Mouse (Mus musculus) liver, adult 2 months (tissue): Measurements from ENCODE around the gene Nkiras2. TPM values are rescaled to one million over a fixed set of nuclear protein-coding genes. Genes with fewer than 3 reads are reported as not detected.
"Not testable (repeated sequence)": the region's sequence is repeated elsewhere in the genome, so short reads cannot be mapped to it uniquely, and the experiment has no call there.

Source experiments
- DNase-seq: peaks from one replicate; pipeline ENCODE4 v3.0.0-alpha.2; 2011; ENCODE audit warnings: low read depth, low spot score; ENCODE audit errors: extremely low read depth
- H3K27ac ChIP-seq: fragments of 200-500 bp; replicated peaks from 2 replicates; pipeline ENCODE4 v1.5.1; 2012; ENCODE audit warnings: low read depth, mild to moderate bottlenecking, control low read depth, inconsistent platforms, low read length; ENCODE audit not compliant: insufficient read depth
- H3K27me3 ChIP-seq: fragments of 200-500 bp; 2 replicates; pipeline ENCODE4 v1.6.1; 2012; ENCODE audit warnings: mild to moderate bottlenecking, moderate library complexity, low read length, inconsistent platforms; ENCODE audit not compliant: control insufficient read depth, insufficient read depth
- H3K36me3 ChIP-seq: fragments of 200-500 bp; 2 replicates; pipeline ENCODE4 v1.6.1; 2012; ENCODE audit warnings: low read length, inconsistent platforms; ENCODE audit not compliant: control insufficient read depth, insufficient read depth
- H3K4me1 ChIP-seq: fragments of 200-500 bp; 2 replicates; pipeline ENCODE4 v1.6.1; 2011; ENCODE audit warnings: low read length; ENCODE audit not compliant: control insufficient read depth, insufficient read depth
- H3K4me3 ChIP-seq: fragments of 200-500 bp; 2 replicates; pipeline ENCODE4 v1.5.1; 2011; ENCODE audit warnings: low read depth, mild to moderate bottlenecking, control low read depth, low read length, moderate library complexity; ENCODE audit not compliant: insufficient read depth
- H3K79me2 ChIP-seq: fragments of 200-500 bp; 2 replicates; pipeline ENCODE4 v1.6.1; 2012; ENCODE audit warnings: inconsistent platforms, mild to moderate bottlenecking, low read length, moderate library complexity; ENCODE audit not compliant: control insufficient read depth, insufficient read depth
- H3K9ac ChIP-seq: fragments of 200-500 bp; 2 replicates; pipeline ENCODE4 v1.6.1; 2012; ENCODE audit warnings: low read depth, mild to moderate bottlenecking, control low read depth, inconsistent platforms, low read length
- CTCF ChIP-seq: fragments of 200-500 bp; IDR thresholded peaks from 2 replicates; pipeline ENCODE4 v1.5.1; 2011; ENCODE audit warnings: low read depth, low read length, control low read depth
- POLR2A ChIP-seq: fragments of 200-500 bp; IDR thresholded peaks from 2 replicates; pipeline ENCODE4 v1.6.1; 2011; ENCODE audit warnings: low read length, control low read depth; ENCODE audit not compliant: insufficient read depth; ENCODE audit errors: extremely low read depth
- WGBS: fragments of 180-500 bp; shearing (Covaris S2); methylation state at CpG from one replicate; pipeline ENCODE4 v1.1.7; 2018; 5-methylcytosine and 5-hydroxymethylcytosine counted together
- polyA plus RNA-seq: library from polyadenylated mRNA; depleted of rRNA; stranded (reverse); fragments of >200 nt; gene quantifications from 2 replicates; pipeline ENCODE4 v1.2.3, GENCODE M21; 2012
- total RNA-seq: library from RNA; depleted of rRNA; stranded (reverse); fragments of >200 nt; gene quantifications from 2 replicates; pipeline ENCODE4 v1.2.3, GENCODE M21; 2014

Nkiras2 gene
- total and polyA plus RNA-seq, 2 experiments = 13.7 to 32.0 TPM

- DNase-seq = no peak
- Histone ChIP-seq H3K9ac (no peak overlapping the region), H3K4me3 (no peak overlapping the region), H3K27me3 (no peaks in the 10 kb centered on the region), H3K27ac (no peak overlapping the region), H3K36me3 (peaks cover 18% of the 10 kb centered on the region), H3K4me1 (no peaks in the 10 kb centered on the region), H3K79me2 (no peaks in the 10 kb centered on the region)
- TF ChIP-seq CTCF (no peak), POLR2A (no peak)
- 92% methylated on average over 13 of the region's 13 CpGs for WGBS
These were observed 38.8 kb upstream of the Nkiras2 start for GRCm38 (mm10) chr11:100580275-100580674.

DNA sequence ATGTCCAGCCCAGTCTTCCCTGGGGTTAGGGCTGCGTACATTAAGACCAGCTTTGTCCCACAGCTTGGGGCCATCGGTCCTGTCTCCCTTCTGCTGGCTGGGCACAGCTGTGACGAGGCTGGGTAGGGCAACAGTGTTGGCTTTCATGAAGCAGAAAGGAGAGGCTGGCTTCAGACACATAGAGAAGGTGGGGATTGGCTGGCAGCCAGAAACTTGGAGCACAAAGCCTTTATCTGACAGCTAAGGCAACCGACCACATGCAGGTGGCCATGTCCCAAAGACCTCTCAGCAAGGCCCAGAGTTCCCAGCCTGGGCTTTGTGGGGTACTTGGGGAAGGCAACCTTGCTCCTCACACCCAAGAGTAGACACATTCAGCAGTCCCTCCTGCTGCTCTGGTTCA lies 37.3 kb upstream of the Nkiras2 start:
- 73% methylated on average over 4 of the region's 4 CpGs for WGBS
- TF ChIP-seq CTCF (no peak), POLR2A (no peak)
- no peaks in the 10 kb centered on the region for H3K4me1 ChIP-seq

DNA sequence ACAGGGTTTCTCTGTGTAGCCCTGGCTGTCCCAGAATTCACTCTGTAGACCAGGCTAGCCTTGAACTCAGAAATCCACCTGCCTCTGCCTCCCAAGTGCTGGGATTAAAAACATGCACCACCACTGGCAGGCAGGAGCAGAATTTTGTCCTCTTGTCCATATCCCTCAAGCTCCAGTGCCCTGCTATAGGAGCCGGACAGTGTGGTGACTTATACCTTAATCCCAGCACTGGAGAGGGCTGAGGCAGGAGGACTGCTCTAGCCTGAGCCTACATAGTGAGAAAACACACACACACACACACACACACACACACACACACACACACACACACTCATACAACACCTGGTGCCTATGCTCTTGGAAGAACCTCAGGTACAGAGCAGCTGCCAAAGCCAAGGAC lies 36.6 kb upstream of the Nkiras2 start:
- not testable (repeated sequence) for H3K9ac ChIP-seq, DNase-seq, H3K4me3 ChIP-seq, H3K79me2 ChIP-seq, H3K27me3 ChIP-seq, H3K4me1 ChIP-seq, H3K27ac ChIP-seq
- 100% methylated on average over 1 of the region's 1 CpGs for WGBS
- H3K36me3 ChIP-seq = peaks cover 35% of the 10 kb centered on the region

More for the DNA sequence above, 37.3 kb upstream of the Nkiras2 start:
- H3K27ac ChIP-seq = no peak overlapping the region
- no peak overlapping the region for H3K9ac ChIP-seq
- H3K4me3 ChIP-seq = no peak overlapping the region
- H3K79me2 ChIP-seq = no peaks in the 10 kb centered on the region
- H3K27me3 ChIP-seq = no peaks in the 10 kb centered on the region
- no peak for DNase-seq
- H3K36me3 ChIP-seq = peaks cover 32% of the 10 kb centered on the region

- no peak for DNase-seq
- Histone ChIP-seq H3K4me1 (no peaks in the 10 kb centered on the region), H3K79me2 (no peaks in the 10 kb centered on the region), H3K9ac (no peak overlapping the region), H3K4me3 (no peak overlapping the region), H3K36me3 (peaks cover 39% of the 10 kb centered on the region), H3K27me3 (no peaks in the 10 kb centered on the region), H3K27ac (no peak overlapping the region)
- TF ChIP-seq CTCF (no peak), POLR2A (no peak)
- WGBS = 63% methylated on average over 2 of the region's 2 CpGs
These were observed 36.2 kb upstream of the Nkiras2 start for GRCm38 (mm10) chr11:100582836-100583235.

GRCm38 (mm10) chr11:100584561-100584961 lies 34.5 kb upstream of the Nkiras2 start:
- WGBS = 89% methylated on average over 7 of the region's 7 CpGs
- H3K36me3 ChIP-seq = peaks cover 54% of the 10 kb centered on the region
- no peak overlapping the region for H3K9ac ChIP-seq
- DNase-seq = no peak
- no peaks in the 10 kb centered on the region for H3K4me1 ChIP-seq
- H3K27me3 ChIP-seq = no peaks in the 10 kb centered on the region
- H3K4me3 ChIP-seq = no peak overlapping the region
- no peak overlapping the region for H3K27ac ChIP-seq
- H3K79me2 ChIP-seq = no peaks in the 10 kb centered on the region
- TF ChIP-seq POLR2A (no peak), CTCF (no peak)

DNA sequence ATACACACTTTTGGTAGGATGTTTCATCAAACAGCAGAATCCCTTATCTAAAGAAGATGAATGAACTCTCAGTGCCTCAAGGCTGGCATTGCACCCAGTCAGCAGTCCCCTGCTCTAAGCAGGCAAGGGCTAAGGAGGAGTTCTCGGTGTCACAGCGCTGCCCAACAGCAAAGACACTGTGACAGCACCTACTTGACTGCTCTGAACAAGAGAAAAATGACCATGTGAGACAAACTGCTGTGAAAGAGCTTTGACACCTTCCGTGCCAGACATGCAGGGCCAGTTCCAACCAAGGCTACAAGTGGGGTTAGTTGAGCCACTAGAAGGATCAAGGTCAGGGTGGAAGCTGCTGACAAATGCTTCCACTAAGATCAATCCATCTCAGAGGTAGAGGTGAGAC lies 33.9 kb upstream of the Nkiras2 start:
- no peak for DNase-seq
- no peak overlapping the region for H3K27ac ChIP-seq
- TF ChIP-seq POLR2A = no peak
- no peak for TF ChIP-seq CTCF
- H3K79me2 ChIP-seq = no peaks in the 10 kb centered on the region
- H3K9ac ChIP-seq = no peak overlapping the region
- no peaks in the 10 kb centered on the region for H3K27me3 ChIP-seq
- no peaks in the 10 kb centered on the region for H3K4me1 ChIP-seq
- H3K4me3 ChIP-seq = no peak overlapping the region
- 97% methylated on average over 3 of the region's 3 CpGs for WGBS
- H3K36me3 ChIP-seq = peaks cover 60% of the 10 kb centered on the region
